Mouse (Mus musculus): ENCODE measurements around the gene Gphn.

The Gphn gene

GRCm38 (mm10) chr12:78225707-78226518 lies at the start of gene Gphn:
TSS of gene Gphn (plus strand) at chr12:78226379.
- peak; percentile 63 for DNase-seq (ENCODE audit: low read depth)

GRCm38 (mm10) chr12:78181452-78181851 lies 44.7 kb upstream of the Gphn start:
- no peak for DNase-seq (ENCODE audit: low read depth)

GRCm38 (mm10) chr12:78193942-78194341 lies 32.2 kb upstream of the Gphn start, which contains the start of gene Gm6657:
TSS of gene Gm6657 (plus strand) at chr12:78194242.
- DNase-seq (ENCODE audit: low read depth), result no peak

GRCm38 (mm10) chr12:78195368-78195767 lies 30.8 kb upstream of the Gphn start:
- no peak for DNase-seq (ENCODE audit: low read depth)

- DNase-seq (ENCODE audit: low read depth), result no peak
Measured at GRCm38 (mm10) chr12:78203646-78204045, 22.5 kb upstream of the Gphn start.

- DNase-seq (ENCODE audit: low read depth), result peak; percentile 56
Measured at GRCm38 (mm10) chr12:78205915-78206570, 20.1 kb upstream of the Gphn start.

GRCm38 (mm10) chr12:78206571-78206960 lies 19.6 kb upstream of the Gphn start:
- no peak for DNase-seq (ENCODE audit: low read depth)

GRCm38 (mm10) chr12:78209856-78210255 lies 16.3 kb upstream of the Gphn start:
- DNase-seq (ENCODE audit: low read depth), result no peak

GRCm38 (mm10) chr12:78215490-78215889 lies 10.7 kb upstream of the Gphn start:
- no peak for DNase-seq (ENCODE audit: low read depth)

GRCm38 (mm10) chr12:78219191-78219825 lies 6.9 kb upstream of the Gphn start:
- no peak for DNase-seq (ENCODE audit: low read depth)

- peak; percentile 53 for DNase-seq (ENCODE audit: low read depth)
Measured at GRCm38 (mm10) chr12:78226519-78226875, 318 bp downstream of the Gphn start.

GRCm38 (mm10) chr12:78227021-78227932 lies 1.1 kb downstream of the Gphn start:
- DNase-seq (ENCODE audit: low read depth), result no peak

GRCm38 (mm10) chr12:78228139-78228538 lies 2.0 kb downstream of the Gphn start:
- DNase-seq (ENCODE audit: low read depth), result no peak

- no peak for DNase-seq (ENCODE audit: low read depth)
Measured at GRCm38 (mm10) chr12:78232560-78232959, 6.4 kb downstream of the Gphn start.

GRCm38 (mm10) chr12:78248366-78248765 lies 22.2 kb downstream of the Gphn start:
- no peak for DNase-seq (ENCODE audit: low read depth)

GRCm38 (mm10) chr12:78249151-78249550 lies 23.0 kb downstream of the Gphn start:
- no peak for DNase-seq (ENCODE audit: low read depth)

- no peak for DNase-seq (ENCODE audit: low read depth)
Measured at GRCm38 (mm10) chr12:78277386-78277785, 51.2 kb downstream of the Gphn start.

GRCm38 (mm10) chr12:78290384-78290783 lies 64.2 kb downstream of the Gphn start:
- no peak for DNase-seq (ENCODE audit: low read depth)

- DNase-seq (ENCODE audit: low read depth), result no peak
Measured at GRCm38 (mm10) chr12:78298824-78299398, 72.7 kb downstream of the Gphn start.

GRCm38 (mm10) chr12:78315106-78315505 lies 88.9 kb downstream of the Gphn start:
- no peak for DNase-seq (ENCODE audit: low read depth)

- DNase-seq (ENCODE audit: low read depth), result no peak
Measured at GRCm38 (mm10) chr12:78327946-78328345, 101.8 kb downstream of the Gphn start.

GRCm38 (mm10) chr12:78332107-78332506 lies 105.9 kb downstream of the Gphn start:
- DNase-seq (ENCODE audit: low read depth), result peak; percentile 20
